Mouse (Mus musculus) midbrain, embryonic 12.5 days (tissue): Measurements from ENCODE around the gene Eps8l1. TPM values are rescaled to one million over a fixed set of nuclear protein-coding genes. Genes with fewer than 3 reads are reported as not detected.
A peak's percentile ranks its signal among the peaks of the same experiment; 100 is the strongest.

Source experiments
- ATAC-seq: fragments of 200-750 bp; cut with Nextera tagmentation; 2 replicates; pipeline ENCODE4 v1.8.0; 2017; ENCODE audit warnings: low read depth, moderate TSS enrichment, moderate library complexity; ENCODE audit not compliant: low FRiP score
- H3K27ac ChIP-seq: fragments of 300-500 bp; sonication (generic); replicated peaks from 2 replicates; pipeline ENCODE4 v1.5.1; 2016; ENCODE audit warnings: mild to moderate bottlenecking
- H3K27me3 ChIP-seq: fragments of 300-500 bp; sonication (generic); 2 replicates; pipeline ENCODE4 v1.6.1; 2016; ENCODE audit warnings: mild to moderate bottlenecking
- H3K36me3 ChIP-seq: fragments of 300-500 bp; sonication (generic); 2 replicates; pipeline ENCODE4 v1.6.1; 2016
- H3K4me1 ChIP-seq: fragments of 300-500 bp; sonication (generic); 2 replicates; pipeline ENCODE4 v1.6.1; 2016
- H3K4me2 ChIP-seq: fragments of 300-500 bp; sonication (generic); replicated peaks from 2 replicates; pipeline ENCODE4 v1.6.1; 2016; ENCODE audit warnings: mild to moderate bottlenecking, moderate library complexity
- H3K4me3 ChIP-seq: fragments of 300-500 bp; sonication (generic); 2 replicates; pipeline ENCODE4 v1.5.1; 2016; ENCODE audit warnings: mild to moderate bottlenecking
- H3K9ac ChIP-seq: fragments of 300-500 bp; sonication (generic); replicated peaks from 2 replicates; pipeline ENCODE4 v1.6.1; 2016; ENCODE audit warnings: mild to moderate bottlenecking, moderate library complexity
- H3K9me3 ChIP-seq: fragments of 300-500 bp; sonication (generic); 2 replicates; pipeline ENCODE4 v1.6.1; 2016; ENCODE audit warnings: mild to moderate bottlenecking
- WGBS: fragments of 180-500 bp; shearing (Covaris S2); methylation state at CpG from one replicate; pipeline ENCODE4 v1.1.7; 2016; 5-methylcytosine and 5-hydroxymethylcytosine counted together
- polyA plus RNA-seq: library from polyadenylated mRNA; unstranded; fragments of >200 nt; fragmentation: Nextera tagmentation; extraction: Ambion mirVana; gene quantifications from 2 replicates; pipeline ENCODE4 v1.2.1, GENCODE M21; 2016

Gene Eps8l1
- polyA plus RNA-seq, 1 experiment from 2014 or later, result 4.6 TPM

DNA sequence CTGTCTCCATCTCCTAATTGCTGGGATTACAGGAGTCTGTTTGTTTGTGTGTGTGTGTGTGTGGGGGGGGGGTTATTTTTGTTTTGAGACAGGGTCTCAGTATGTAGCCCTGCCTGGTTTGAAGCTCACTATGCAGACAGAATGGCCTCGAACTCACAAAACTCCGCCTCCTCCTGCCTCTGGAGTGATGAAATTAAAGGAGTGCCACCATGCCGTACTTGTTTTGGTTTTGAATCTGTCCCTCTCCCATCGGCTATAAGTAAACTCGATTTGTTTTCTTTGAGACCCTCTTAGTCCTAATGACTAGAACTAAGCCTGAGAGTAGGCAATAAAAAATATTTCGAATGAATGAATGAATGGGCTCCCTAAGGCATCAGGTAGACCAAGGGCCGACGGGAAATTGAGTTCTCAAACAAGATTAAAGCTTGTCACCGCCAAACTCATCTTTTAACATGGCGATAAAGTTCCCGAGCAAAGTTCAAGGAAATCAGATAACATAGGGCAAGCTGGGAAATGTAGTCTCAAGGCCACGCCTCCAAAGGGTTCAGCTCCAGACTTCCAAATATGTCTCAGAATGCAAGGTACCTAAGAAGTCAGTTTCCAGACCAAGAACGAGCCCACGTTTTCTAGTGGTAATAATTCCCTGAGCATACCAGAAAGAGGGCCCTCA lies 42.1 kb downstream of the Eps8l1 start:
- ATAC-seq, result peak; percentile 20
- Histone ChIP-seq H3K4me2 (peak overlapping the region; percentile 93), H3K4me1 (peaks cover 34% of the 10 kb centered on the region), H3K9me3 (no peaks in the 10 kb centered on the region), H3K27ac (no peak overlapping the region), H3K4me3 (peak overlapping the region; percentile 93), H3K36me3 (no peaks in the 10 kb centered on the region), H3K27me3 (0 out of 2 replicates have a peak, but pooled peaks cover 3% of the 10 kb centered on the region), H3K9ac (peak overlapping the region; percentile 96; the same call in 1 of the 2 replicates)
- 11% methylated on average over 14 of the region's 14 CpGs for WGBS

DNA sequence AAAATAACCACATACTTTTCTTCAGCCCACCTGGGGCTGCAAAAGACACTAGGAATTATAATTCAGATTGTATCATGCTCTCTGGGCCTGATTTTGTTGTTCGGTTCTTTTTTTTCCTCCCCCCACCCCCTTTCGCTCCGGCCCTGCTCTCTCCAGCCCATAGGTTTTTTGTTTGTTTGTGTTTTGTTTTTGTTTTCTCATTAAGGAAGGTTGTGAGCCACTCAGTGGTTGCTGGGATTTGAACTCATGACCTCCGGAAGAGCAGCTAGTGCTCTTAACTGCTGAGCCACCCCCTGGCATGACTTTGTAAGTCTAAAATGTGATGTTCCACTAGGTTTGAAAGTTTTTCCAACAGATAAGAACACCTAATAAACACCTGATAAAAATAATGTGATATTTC lies 42.6 kb downstream of the Eps8l1 start:
- Histone ChIP-seq H3K36me3 (no peaks in the 10 kb centered on the region), H3K9ac (no peak overlapping the region), H3K27me3 (0 out of 2 replicates have a peak, but pooled peaks cover 3% of the 10 kb centered on the region), H3K4me1 (peaks cover 29% of the 10 kb centered on the region), H3K4me3 (no peak overlapping the region), H3K27ac (no peak overlapping the region), H3K9me3 (no peaks in the 10 kb centered on the region), H3K4me2 (no peak overlapping the region)
- WGBS, result 81% methylated on average over 4 of the region's 4 CpGs
- no peak for ATAC-seq

DNA sequence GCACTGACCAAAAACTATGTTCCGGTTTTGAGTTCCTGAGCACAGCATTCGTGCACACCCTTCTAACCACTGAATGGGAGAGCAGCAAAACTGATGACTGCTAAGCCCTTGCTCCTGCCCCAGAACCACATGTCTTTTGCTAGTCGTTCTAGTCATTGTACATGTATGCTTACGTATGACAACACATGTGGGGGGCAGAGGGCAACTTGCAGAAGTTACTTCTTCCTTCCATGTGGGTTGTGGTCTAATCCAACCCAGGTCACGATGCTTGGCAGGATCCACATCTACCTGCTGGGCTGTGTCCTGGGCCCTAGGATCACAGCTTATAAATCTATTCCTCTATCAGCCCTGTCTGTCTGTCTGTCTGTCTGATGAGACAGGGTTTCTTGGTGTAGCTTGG lies 43.4 kb downstream of the Eps8l1 start:
- Histone ChIP-seq H3K4me2 (no peak overlapping the region), H3K9ac (no peak overlapping the region), H3K9me3 (no peaks in the 10 kb centered on the region), H3K27ac (no peak overlapping the region), H3K36me3 (no peaks in the 10 kb centered on the region), H3K4me3 (no peak overlapping the region), H3K4me1 (peaks cover 21% of the 10 kb centered on the region), H3K27me3 (peaks cover 8% of the 10 kb centered on the region; the same call in 1 of the 2 replicates)
- no peak for ATAC-seq
- 82% methylated on average over 5 of the region's 5 CpGs for WGBS

DNA sequence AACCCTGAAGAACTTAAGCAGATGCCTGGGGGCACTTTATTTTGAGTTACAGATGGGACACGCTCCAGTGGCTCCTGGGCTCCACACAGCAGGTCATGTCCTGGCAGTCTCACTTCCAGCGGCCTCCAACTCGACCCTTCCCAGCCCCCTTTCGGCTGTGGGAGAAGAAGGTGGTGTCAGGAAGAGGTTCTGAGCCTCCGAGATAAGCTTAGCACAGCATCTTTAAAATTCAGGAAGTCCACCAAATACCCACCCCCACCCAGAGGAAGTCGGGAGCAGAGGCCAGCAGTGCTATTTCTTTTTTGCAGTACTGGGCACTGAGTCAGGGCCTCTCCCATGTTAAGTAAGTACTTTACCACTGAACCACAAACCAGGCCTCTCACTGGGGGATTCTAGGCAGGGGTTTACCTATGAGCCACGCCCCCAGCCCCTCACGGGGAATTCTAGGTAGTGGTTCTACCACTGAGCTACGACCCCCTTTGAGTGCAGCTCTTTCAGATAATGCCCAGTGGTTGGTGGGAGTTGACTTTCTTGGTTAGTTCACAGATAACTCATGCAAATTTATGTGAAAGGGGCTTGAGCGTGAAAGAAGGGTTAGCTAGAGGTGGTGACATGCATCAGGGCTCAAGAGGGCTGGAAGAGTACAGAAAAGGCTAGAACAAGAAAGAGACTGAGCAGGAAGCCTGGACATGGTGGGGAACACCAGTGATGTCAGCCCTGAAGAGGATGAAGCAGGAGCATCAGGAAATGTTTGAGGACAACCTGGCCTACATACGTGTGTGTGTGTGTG lies 44.4 kb downstream of the Eps8l1 start:
- H3K9me3 ChIP-seq, result no peaks in the 10 kb centered on the region
- H3K36me3 ChIP-seq, result no peaks in the 10 kb centered on the region
- H3K9ac ChIP-seq, result no peak overlapping the region
- 69% methylated on average over 11 of the region's 11 CpGs for WGBS
- no peak overlapping the region for H3K27ac ChIP-seq
- H3K4me1 ChIP-seq, result peaks cover 11% of the 10 kb centered on the region
- no peak overlapping the region for H3K4me3 ChIP-seq
- peaks cover 14% of the 10 kb centered on the region for H3K27me3 ChIP-seq
- ATAC-seq, result no peak
- no peak overlapping the region for H3K4me2 ChIP-seq

DNA sequence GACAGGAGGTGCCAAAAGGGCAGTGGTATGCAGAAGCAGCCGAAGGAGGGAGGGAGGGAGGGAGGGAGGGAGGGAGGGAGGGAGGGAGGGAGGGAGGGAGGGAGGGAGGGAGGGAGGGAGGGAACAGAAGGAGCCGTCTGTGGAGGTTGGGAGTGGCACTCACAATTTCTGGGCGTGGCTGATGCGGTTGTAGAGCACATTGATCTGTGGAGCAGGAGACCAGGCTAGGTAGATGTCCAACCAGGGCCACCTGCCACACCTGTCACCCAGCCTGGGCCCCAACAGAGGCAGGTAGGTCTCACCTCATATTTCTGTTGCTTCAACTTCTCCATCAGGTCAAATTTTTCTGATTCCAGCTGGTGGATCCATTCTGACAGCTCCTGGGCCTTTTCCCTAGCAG lies 46.7 kb downstream of the Eps8l1 start:
- Histone ChIP-seq H3K36me3 (no peaks in the 10 kb centered on the region), H3K27ac (no peak overlapping the region)
- WGBS, result 100% methylated on average over 2 of the region's 4 CpGs

DNA sequence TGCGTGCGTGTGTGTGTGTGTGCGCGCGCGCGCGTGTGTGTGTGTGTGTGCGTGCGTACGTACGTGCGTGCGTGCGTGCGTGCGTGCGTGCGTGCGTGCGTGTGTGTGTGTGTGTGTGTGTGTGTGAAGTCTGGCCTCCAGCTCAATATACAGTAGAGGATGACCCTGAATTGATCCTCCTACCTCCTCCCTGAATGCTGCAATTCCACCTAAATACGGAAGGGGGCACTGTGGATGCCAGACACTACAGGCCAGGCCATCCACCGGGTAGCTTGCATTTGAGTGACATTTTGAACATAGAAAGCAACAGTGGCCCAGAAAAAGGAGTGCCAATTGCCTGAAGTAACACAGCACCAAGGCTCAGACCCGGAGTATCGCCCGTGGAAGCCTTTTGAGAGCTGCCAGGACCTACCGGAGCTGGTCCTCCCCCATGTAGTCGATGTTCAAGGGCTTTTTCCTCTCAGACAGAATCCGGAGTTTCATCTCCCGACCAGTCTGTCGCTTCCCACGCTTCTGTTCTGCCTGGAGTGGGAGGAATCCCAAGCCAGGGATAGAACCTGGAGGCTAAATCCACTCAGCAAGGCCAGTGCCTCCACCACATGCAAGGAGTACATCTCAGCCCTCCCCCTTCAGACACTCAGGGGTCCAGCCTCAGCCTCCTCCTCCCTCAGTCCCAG lies 47.7 kb downstream of the Eps8l1 start:
- H3K4me2 ChIP-seq, result no peak overlapping the region
- H3K27me3 ChIP-seq, result peaks cover 14% of the 10 kb centered on the region
- H3K36me3 ChIP-seq, result no peaks in the 10 kb centered on the region
- no peak overlapping the region for H3K27ac ChIP-seq
- no peak overlapping the region for H3K4me3 ChIP-seq
- no peak for ATAC-seq
- WGBS, result 73% methylated on average over 32 of the region's 32 CpGs
- no peak overlapping the region for H3K9ac ChIP-seq
- H3K9me3 ChIP-seq, result no peaks in the 10 kb centered on the region
- 0 out of 2 replicates have a peak, but pooled peaks cover 6% of the 10 kb centered on the region for H3K4me1 ChIP-seq

More for the DNA sequence above, 46.7 kb downstream of the Eps8l1 start:
- H3K4me2 ChIP-seq, result no peak overlapping the region
- no peak overlapping the region for H3K4me3 ChIP-seq
- peaks cover 14% of the 10 kb centered on the region for H3K27me3 ChIP-seq
- H3K4me1 ChIP-seq, result 0 out of 2 replicates have a peak, but pooled peaks cover 6% of the 10 kb centered on the region
- H3K9ac ChIP-seq, result no peak overlapping the region
- H3K9me3 ChIP-seq, result no peaks in the 10 kb centered on the region
- ATAC-seq, result no peak

DNA sequence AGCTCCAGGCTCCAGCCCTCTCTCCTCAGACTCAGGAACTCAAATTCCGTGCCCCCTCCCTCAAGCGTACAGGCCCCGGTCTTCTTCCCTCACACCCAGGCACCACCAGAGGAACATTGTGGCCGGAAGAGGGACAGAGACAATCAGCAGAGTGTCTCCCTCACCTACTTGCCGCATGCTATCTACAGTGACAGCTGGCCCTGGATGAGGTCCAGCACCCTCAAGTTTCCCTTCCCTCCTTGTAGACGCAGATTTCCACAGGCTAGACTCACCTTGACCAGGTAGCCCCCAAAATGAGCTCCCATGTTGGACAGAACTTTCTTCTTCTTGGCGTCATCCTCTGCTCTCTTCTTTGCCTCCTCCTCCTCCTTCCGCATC lies 48.3 kb downstream of the Eps8l1 start:
- no peak overlapping the region for H3K27ac ChIP-seq
- H3K4me1 ChIP-seq, result 0 out of 2 replicates have a peak, but pooled peaks cover 6% of the 10 kb centered on the region
- no peak overlapping the region for H3K9ac ChIP-seq
- no peak overlapping the region for H3K4me3 ChIP-seq
- no peaks in the 10 kb centered on the region for H3K36me3 ChIP-seq
- H3K27me3 ChIP-seq, result peaks cover 14% of the 10 kb centered on the region
- ATAC-seq, result no peak
- no peaks in the 10 kb centered on the region for H3K9me3 ChIP-seq
- 90% methylated on average over 8 of the region's 8 CpGs for WGBS
- H3K4me2 ChIP-seq, result no peak overlapping the region

DNA sequence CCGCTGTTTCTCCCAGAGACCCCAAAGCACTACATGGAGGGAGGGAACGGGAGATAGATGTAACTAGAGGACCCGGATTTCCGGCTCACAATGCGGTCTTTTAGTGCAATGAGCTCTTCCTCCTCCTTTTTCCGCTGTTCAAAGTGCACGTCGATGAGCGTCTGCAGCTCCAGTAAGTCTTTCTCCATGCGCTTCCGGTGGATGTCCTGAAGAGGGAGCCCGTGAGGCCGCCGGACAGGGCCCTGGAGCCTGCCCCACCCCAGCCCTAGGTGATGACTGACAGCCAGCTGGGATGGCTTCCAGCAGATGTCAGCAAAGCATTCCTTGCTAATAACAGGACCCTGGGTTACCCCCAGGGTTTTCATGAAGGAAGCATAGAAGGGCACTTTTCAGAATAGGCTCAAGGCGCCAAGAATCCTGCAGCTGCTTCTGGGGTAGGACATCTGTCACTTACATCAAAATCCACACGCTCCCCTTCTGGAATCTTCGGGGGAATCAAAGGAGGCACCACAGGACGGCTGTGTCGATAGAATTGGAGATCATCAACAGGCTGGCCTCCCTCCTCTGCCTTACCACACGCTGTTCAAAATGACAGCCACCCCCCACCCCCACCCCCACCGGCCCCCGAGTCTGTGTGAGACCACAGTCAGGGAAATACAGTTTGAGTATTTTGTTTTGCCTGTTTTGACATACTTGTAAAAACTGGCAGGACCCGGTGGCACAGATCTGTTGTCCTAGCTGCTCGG lies 49.6 kb downstream of the Eps8l1 start:
- ATAC-seq, result peak; percentile 89
- Histone ChIP-seq H3K36me3 (no peaks in the 10 kb centered on the region), H3K4me3 (no peak overlapping the region), H3K4me2 (peak overlapping the region; percentile 20; the same call in 1 of the 2 replicates), H3K4me1 (peaks cover 12% of the 10 kb centered on the region), H3K27me3 (peaks cover 11% of the 10 kb centered on the region), H3K9me3 (no peaks in the 10 kb centered on the region), H3K27ac (peak overlapping the region; percentile 21; the same call in 1 of the 2 replicates), H3K9ac (no peak overlapping the region)
- WGBS, result 14% methylated on average over 24 of the region's 24 CpGs

DNA sequence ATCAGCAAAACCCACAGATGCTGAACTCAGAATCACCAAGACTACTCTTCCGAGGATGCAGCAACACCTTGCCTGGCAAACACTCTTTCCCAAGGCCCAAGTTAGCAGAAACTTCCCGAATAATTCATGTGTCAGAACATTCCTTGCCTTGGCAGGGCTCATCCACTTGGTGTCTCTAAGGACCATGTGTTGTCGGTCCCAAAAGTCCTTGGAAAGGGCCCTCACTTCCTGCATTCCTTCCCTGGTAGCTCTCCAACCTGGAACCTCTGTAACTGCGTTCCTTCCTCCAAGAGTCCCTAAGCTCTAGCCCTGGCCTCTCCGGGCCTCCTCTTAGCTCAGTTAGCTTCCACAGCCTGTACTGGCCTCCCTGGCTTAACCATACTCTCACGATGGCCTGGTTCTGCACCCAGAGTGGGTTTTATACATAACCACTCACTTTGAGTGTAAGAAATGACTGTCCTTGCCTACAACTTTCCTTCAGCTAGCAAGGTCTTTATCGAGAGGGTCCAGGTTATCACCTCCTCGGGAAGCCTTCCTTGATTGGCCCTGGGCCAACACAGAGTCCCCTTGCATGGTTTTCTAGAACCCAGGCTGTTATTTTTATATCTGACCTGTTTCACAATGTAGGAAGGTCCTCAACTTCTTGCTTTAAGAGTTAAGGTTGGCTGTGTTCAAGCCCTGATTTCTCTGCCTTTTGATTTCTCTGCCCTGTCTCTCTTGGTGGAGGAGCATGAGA lies 51.2 kb downstream of the Eps8l1 start:
- 84% methylated on average over 8 of the region's 8 CpGs for WGBS
- H3K36me3 ChIP-seq, result no peaks in the 10 kb centered on the region
- peaks cover 11% of the 10 kb centered on the region for H3K27me3 ChIP-seq
- no peak overlapping the region for H3K27ac ChIP-seq
- no peak overlapping the region for H3K9ac ChIP-seq
- no peak overlapping the region for H3K4me3 ChIP-seq
- H3K9me3 ChIP-seq, result no peaks in the 10 kb centered on the region
- H3K4me2 ChIP-seq, result no peak overlapping the region
- ATAC-seq, result no peak
- H3K4me1 ChIP-seq, result peaks cover 23% of the 10 kb centered on the region

DNA sequence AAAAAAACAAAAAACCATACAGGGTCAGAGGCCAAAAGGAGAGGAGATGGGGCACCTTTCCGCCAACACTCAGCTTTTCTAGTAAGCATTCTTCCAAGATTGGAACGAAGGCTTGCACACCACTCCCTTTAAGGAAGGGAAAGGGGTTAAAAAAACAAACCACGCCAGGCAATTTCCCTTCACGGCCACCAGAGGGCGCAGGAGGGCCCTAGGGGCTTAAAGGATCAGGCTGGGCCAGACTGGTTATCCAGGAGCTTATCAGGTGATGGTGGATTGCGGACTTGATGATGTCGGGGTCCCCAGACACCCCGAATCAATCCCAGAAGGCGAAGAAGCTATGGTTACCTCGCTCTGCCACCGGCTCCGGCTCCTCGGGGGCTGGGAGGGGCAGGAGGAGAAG lies 52.8 kb downstream of the Eps8l1 start:
- H3K9ac ChIP-seq, result no peak overlapping the region

More for the DNA sequence above, 52.8 kb downstream of the Eps8l1 start:
- Histone ChIP-seq H3K27me3 (peaks cover 11% of the 10 kb centered on the region), H3K36me3 (no peaks in the 10 kb centered on the region), H3K27ac (no peak overlapping the region), H3K4me3 (no peak overlapping the region), H3K4me2 (no peak overlapping the region), H3K9me3 (no peaks in the 10 kb centered on the region), H3K4me1 (peaks cover 24% of the 10 kb centered on the region)
- WGBS, result 39% methylated on average over 13 of the region's 13 CpGs
- ATAC-seq, result no peak
